In genomic region chr4:120975428-120975734, GRCm38 (mm10) we compare ENCODE assay signal across 12 mouse cellular contexts. TPM values are rescaled to one million over a fixed set of nuclear protein-coding genes. Genes with fewer than 3 reads are reported as not detected.
DNase-seq lines count a peak whose midpoint lies in the region; ATAC-seq and TF ChIP-seq lines count a peak whose summit lies in the region.
"Had no signal": no experiment of that assay in that cellular context is flagged by ENCODE, and none has a peak within 500 bp of the region (broad histone marks: within the 10 kb centered on the region; RNA-seq: fewer than 3 reads in every experiment).

No protein-coding gene starts in this region.

- H3K9me3 ChIP-seq in heart, embryonic 12.5 days (replicated peaks): no peaks in the 10 kb centered on the region
- no peaks in the 10 kb centered on the region for H3K9me3 ChIP-seq in liver, postnatal 0 days (ENCODE audit: low read length)
- H3K9me3 ChIP-seq: heart, embryonic 10.5 days; neural tube, embryonic 13.5 days had no signal

- peak; percentile 87 for DNase-seq in heart, adult 11 months
- DNase-seq in spleen, adult 18-20 months: peak; percentile 32 to 39
- DNase-seq in spleen, postnatal 4 days (ENCODE audit: low spot score in 2 of 2): no peak
- DNase-seq in liver, postnatal 0 days: no peak
- DNase-seq in thymus, postnatal 10 days (ENCODE audit: low spot score in 2 of 2): peak; percentile 56 to 57
- no peak for DNase-seq in left cerebral cortex, adult 11 months (ENCODE audit: low spot score)
- no peak for DNase-seq in kidney, adult 11 months
- DNase-seq: forebrain, postnatal 0 days had no signal

- peaks cover 56% of the 10 kb centered on the region for H3K36me3 ChIP-seq in heart, embryonic 12.5 days
- peaks cover 48% of the 10 kb centered on the region for H3K36me3 ChIP-seq in liver, postnatal 0 days (replicated peaks; ENCODE audit: insufficient read depth, low read length)

- TF ChIP-seq CTCF in liver, postnatal 0 days (IDR thresholded peaks at IDR 0.05; ENCODE audit: low read depth): no peak

- ATAC-seq in heart, embryonic 12.5 days (ENCODE audit: insufficient number of reproducible peaks, low FRiP score): no peak
- peak; percentile 26; the same call in 1 of the 2 replicates for ATAC-seq in liver, postnatal 0 days
- ATAC-seq: forebrain, postnatal 0 days had no signal

- H3K4me3 ChIP-seq in heart, embryonic 12.5 days: no peak overlapping the region
- H3K4me3 ChIP-seq in liver, postnatal 0 days (ENCODE audit: low read depth, low read length): no peak overlapping the region
- H3K4me3 ChIP-seq: heart, embryonic 10.5 days; neural tube, embryonic 13.5 days had no signal

- 79% methylated on average over 4 of the region's 4 CpGs for WGBS in heart, embryonic 12.5 days
- WGBS in liver, postnatal 0 days (ENCODE audit: insufficient replicate concordance): 71% methylated on average over 4 of the region's 4 CpGs

- H3K4me1 ChIP-seq in heart, embryonic 12.5 days (replicated peaks): no peaks in the 10 kb centered on the region
- peaks cover 19% of the 10 kb centered on the region for H3K4me1 ChIP-seq in liver, postnatal 0 days (ENCODE audit: insufficient read depth)
- H3K4me1 ChIP-seq: heart, embryonic 10.5 days; neural tube, embryonic 13.5 days had no signal

- no peak overlapping the region for H3K9ac ChIP-seq in heart, embryonic 12.5 days
- H3K9ac ChIP-seq in liver, postnatal 0 days (replicated peaks): no peak overlapping the region
- H3K9ac ChIP-seq: forebrain, postnatal 0 days; neural tube, embryonic 13.5 days had no signal

- no peak overlapping the region for H3K27ac ChIP-seq in heart, embryonic 12.5 days (ENCODE audit: poor library complexity, severe bottlenecking)
- peak overlapping the region; percentile 88 for H3K27ac ChIP-seq in liver, postnatal 0 days (ENCODE audit: low read depth)
- H3K27ac ChIP-seq: heart, embryonic 10.5 days; neural tube, embryonic 13.5 days had no signal

- no peak for TF ChIP-seq EP300 in liver, postnatal 0 days (IDR thresholded peaks at IDR 0.05; ENCODE audit: low read depth)

- H3K27me3 ChIP-seq in heart, embryonic 12.5 days (replicated peaks): no peaks in the 10 kb centered on the region
- H3K27me3 ChIP-seq in liver, postnatal 0 days (ENCODE audit: insufficient read depth, low read length): no peaks in the 10 kb centered on the region
- H3K27me3 ChIP-seq: CH12.LX; neural tube, embryonic 13.5 days had no signal

- H3K4me2 ChIP-seq in heart, embryonic 12.5 days: no peak overlapping the region
- H3K4me2 ChIP-seq in liver, postnatal 0 days (ENCODE audit: low read depth, low read length): no peak overlapping the region
- H3K4me2 ChIP-seq: neural tube, embryonic 13.5 days had no signal

RNA-seq across cellular contexts. Expression of gene Zfp69, which starts 23.9 kb away (rescaled TPM):
- polyA plus RNA-seq in heart, embryonic 12.5 days (2016; fragmentation: Nextera tagmentation; extraction: Ambion mirVana): 14.5 and 16.5 TPM in 2 replicates
- polyA plus RNA-seq in liver, postnatal 0 days (2015; fragmentation: Nextera tagmentation; extraction: Ambion mirVana): 1.7 and 1.8 TPM in 2 replicates

RNA-seq across cellular contexts. Expression of gene Smap2, which starts 41.7 kb away (rescaled TPM):
- 19.6 and 21.1 TPM in 2 replicates for polyA plus RNA-seq in heart, embryonic 12.5 days (2016; fragmentation: Nextera tagmentation; extraction: Ambion mirVana)
- 14.9 and 17.1 TPM in 2 replicates for polyA plus RNA-seq in liver, postnatal 0 days (2015; fragmentation: Nextera tagmentation; extraction: Ambion mirVana)

RNA-seq across cellular contexts. Expression of gene Exo5, which starts 50.6 kb away (rescaled TPM):
- polyA plus RNA-seq in heart, embryonic 12.5 days (2016; fragmentation: Nextera tagmentation; extraction: Ambion mirVana): 11.9 and 13.1 TPM in 2 replicates
- polyA plus RNA-seq in liver, postnatal 0 days (2015; fragmentation: Nextera tagmentation; extraction: Ambion mirVana): 3.7 TPM in 2 replicates

Comparison
In these comparisons a context has a peak if more than half of its experiments do, and no peak if none do; other contexts are left out.
1. DNase-seq: peak in heart, adult 11 months (single experiment), spleen, adult 18-20 months (2 of 2) and thymus, postnatal 10 days (2 of 2); none in spleen, postnatal 4 days (0 of 2), liver, postnatal 0 days (single experiment), left cerebral cortex, adult 11 months (single experiment) and kidney, adult 11 months (single experiment).